Mouse (Mus musculus) forebrain, embryonic 12.5 days (tissue): Measurements from ENCODE around the gene Ak2. TPM values are rescaled to one million over a fixed set of nuclear protein-coding genes. Genes with fewer than 3 reads are reported as not detected.

Experiments
- ATAC-seq: fragments of 200-750 bp; cut with Nextera tagmentation; 2 replicates; pipeline ENCODE4 v1.8.0; 2017; ENCODE audit warnings: moderate TSS enrichment; ENCODE audit not compliant: low FRiP score
- H3K27ac ChIP-seq: fragments of 300-500 bp; sonication (generic); 2 replicates; pipeline ENCODE4 v1.5.1; 2016; ENCODE audit warnings: mild to moderate bottlenecking
- H3K27me3 ChIP-seq: fragments of 300-500 bp; sonication (generic); 2 replicates; pipeline ENCODE4 v1.6.1; 2016; ENCODE audit warnings: mild to moderate bottlenecking
- H3K36me3 ChIP-seq: fragments of 300-500 bp; sonication (generic); replicated peaks from 2 replicates; pipeline ENCODE4 v1.6.1; 2016; ENCODE audit warnings: mild to moderate bottlenecking
- H3K4me1 ChIP-seq: fragments of 300-500 bp; sonication (generic); 2 replicates; pipeline ENCODE4 v1.6.1; 2016
- H3K4me2 ChIP-seq: fragments of 300-500 bp; sonication (generic); 2 replicates; pipeline ENCODE4 v1.6.1; 2016; ENCODE audit warnings: mild to moderate bottlenecking, moderate library complexity
- H3K4me3 ChIP-seq: fragments of 300-500 bp; sonication (generic); replicated peaks from 2 replicates; pipeline ENCODE4 v1.5.1; 2016; ENCODE audit warnings: mild to moderate bottlenecking
- H3K9ac ChIP-seq: fragments of 300-500 bp; sonication (generic); 2 replicates; pipeline ENCODE4 v1.6.1; 2016; ENCODE audit warnings: mild to moderate bottlenecking
- H3K9me3 ChIP-seq: fragments of 300-500 bp; sonication (generic); 2 replicates; pipeline ENCODE4 v1.6.1; 2016
- WGBS: fragments of 180-500 bp; shearing (Covaris S2); methylation state at CpG from one replicate; pipeline ENCODE4 v1.1.7; 2016; 5-methylcytosine and 5-hydroxymethylcytosine counted together
- polyA plus RNA-seq: library from polyadenylated mRNA; unstranded; fragments of >200 nt; fragmentation: Nextera tagmentation; extraction: Ambion mirVana; gene quantifications from 2 replicates; pipeline ENCODE4 v1.2.1, GENCODE M21; 2016

The Ak2 gene
- polyA plus RNA-seq, 1 experiment from 2014 or later = 162 TPM

DNA sequence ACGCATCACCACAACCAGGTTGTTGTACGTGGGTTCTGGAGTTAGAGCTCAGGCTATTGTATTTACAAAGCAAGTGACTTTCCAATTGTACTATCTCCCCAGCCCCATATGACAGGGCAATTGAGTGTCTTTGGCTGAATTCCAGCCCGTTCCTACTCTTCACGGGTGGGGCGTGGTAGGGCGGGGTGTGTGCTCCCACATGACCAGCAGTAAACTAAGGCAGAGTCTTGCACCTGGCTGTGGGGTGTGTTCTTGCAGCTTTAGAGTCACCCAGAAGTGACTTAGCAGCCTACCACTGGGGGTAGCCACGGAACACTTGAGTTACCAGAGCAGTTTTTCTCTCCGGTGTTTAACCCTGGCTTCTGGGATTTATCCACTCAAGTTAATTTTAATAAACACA lies 5.5 kb downstream of the Ak2 start:
- no peaks in the 10 kb centered on the region for H3K9me3 ChIP-seq
- no peaks in the 10 kb centered on the region for H3K27me3 ChIP-seq
- ATAC-seq = no peak
- H3K4me1 ChIP-seq = peaks cover 17% of the 10 kb centered on the region
- H3K9ac ChIP-seq = no peak overlapping the region
- H3K4me2 ChIP-seq = no peak overlapping the region
- H3K4me3 ChIP-seq = no peak overlapping the region
- 81% methylated on average over 8 of the region's 8 CpGs for WGBS
- H3K27ac ChIP-seq = no peak overlapping the region
- peaks cover 37% of the 10 kb centered on the region for H3K36me3 ChIP-seq

DNA sequence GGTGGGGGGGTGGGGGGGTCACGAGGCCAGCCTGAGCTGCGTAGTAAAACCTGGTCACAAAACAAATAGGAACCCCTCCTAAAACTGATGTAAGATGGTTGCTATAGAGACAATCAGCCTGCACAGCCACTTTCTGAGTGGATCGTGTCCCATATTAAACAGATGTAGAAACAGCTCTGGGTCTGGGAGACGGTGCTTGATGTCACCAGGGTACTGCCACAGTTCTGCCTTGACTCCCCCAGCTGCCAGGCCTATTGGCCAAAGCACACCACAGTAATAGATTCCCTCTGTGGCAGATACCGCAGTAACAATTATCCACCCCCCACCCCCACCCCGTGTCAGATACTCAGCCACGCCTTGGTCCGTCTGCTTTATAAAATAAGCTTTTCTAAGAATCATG lies 6.6 kb downstream of the Ak2 start:
- Histone ChIP-seq H3K4me3 (no peak overlapping the region), H3K9me3 (no peaks in the 10 kb centered on the region), H3K27ac (no peak overlapping the region), H3K9ac (no peak overlapping the region), H3K27me3 (no peaks in the 10 kb centered on the region), H3K4me1 (peaks cover 17% of the 10 kb centered on the region), H3K4me2 (no peak overlapping the region), H3K36me3 (peaks cover 49% of the 10 kb centered on the region)
- WGBS = 91% methylated on average over 8 of the region's 8 CpGs
- ATAC-seq = no peak

DNA sequence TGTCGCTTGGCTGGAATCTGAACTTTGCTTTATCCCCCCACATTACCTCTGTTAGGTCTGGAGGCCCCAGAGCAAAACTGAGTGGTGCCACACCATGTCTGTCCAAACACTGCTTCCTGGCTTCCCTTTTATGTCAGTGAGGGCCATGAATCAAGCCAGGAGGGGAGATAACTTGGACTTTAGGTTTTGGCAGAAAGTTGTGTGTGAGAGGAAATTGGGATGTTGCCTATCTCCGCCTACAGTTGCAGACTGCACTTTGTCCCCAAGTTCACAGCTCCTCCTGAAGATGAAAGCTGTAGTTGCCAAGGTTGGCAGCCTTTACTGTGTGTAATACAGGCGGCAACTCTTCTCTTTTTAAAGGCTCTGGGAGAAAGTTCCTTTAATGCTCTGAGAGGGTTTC lies 9.0 kb downstream of the Ak2 start:
- no peaks in the 10 kb centered on the region for H3K27me3 ChIP-seq
- H3K4me2 ChIP-seq = no peak overlapping the region
- no peak overlapping the region for H3K4me3 ChIP-seq
- H3K36me3 ChIP-seq = peaks cover 68% of the 10 kb centered on the region
- 96% methylated on average over 3 of the region's 3 CpGs for WGBS
- no peaks in the 10 kb centered on the region for H3K9me3 ChIP-seq
- no peak overlapping the region for H3K27ac ChIP-seq
- no peaks in the 10 kb centered on the region for H3K4me1 ChIP-seq
- no peak for ATAC-seq
- H3K9ac ChIP-seq = no peak overlapping the region

DNA sequence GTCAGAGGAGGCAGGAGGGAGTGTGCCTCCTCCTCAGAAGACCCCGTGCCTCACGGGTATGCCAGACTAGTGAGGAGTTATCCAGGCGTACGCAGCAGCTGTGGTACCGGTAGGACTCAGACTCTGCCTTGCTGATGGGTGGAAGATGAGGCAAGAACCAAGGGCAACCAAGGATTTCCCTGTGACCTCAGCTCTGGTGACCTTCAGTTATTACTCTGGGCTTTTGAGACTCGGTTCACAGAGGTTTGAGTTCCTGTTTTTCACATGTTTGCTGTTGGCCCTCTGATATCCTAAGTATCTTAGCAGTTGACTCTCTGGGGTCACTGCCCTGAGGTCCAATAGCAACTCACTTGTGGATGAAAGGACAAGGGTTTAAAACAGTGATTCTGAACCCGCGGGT lies 12.0 kb downstream of the Ak2 start:
- H3K36me3 ChIP-seq = peaks cover 92% of the 10 kb centered on the region
- no peak for ATAC-seq
- no peak overlapping the region for H3K4me2 ChIP-seq
- WGBS = 88% methylated on average over 8 of the region's 8 CpGs
- no peaks in the 10 kb centered on the region for H3K9me3 ChIP-seq
- H3K4me1 ChIP-seq = no peaks in the 10 kb centered on the region
- H3K9ac ChIP-seq = no peak overlapping the region
- no peak overlapping the region for H3K4me3 ChIP-seq
- H3K27me3 ChIP-seq = no peaks in the 10 kb centered on the region
- H3K27ac ChIP-seq = no peak overlapping the region

DNA sequence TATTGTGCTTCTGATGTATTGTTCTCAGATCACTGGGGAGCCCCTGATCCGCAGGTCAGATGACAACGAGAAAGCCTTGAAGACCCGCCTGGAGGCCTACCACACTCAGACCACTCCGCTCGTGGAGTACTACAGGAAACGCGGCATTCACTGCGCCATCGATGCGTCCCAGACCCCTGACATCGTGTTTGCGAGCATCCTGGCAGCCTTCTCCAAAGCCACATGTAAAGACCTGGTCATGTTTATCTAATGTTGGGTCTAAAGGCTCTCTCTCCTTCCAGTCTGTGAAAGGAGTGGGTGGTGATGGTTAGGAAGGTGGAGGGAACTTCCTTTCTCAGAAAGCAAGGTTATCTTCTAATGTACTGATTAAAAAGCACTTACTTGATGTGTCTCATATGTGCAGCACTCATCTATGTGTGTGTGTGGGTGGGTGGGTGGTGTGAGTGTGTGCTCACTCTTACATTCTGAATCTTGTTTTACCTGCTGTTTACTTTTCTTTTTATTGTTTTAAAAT lies 16.3 kb downstream of the Ak2 start:
- Histone ChIP-seq H3K4me1 (peaks cover 5% of the 10 kb centered on the region; the same call in 1 of the 2 replicates), H3K4me3 (no peak overlapping the region), H3K27me3 (no peaks in the 10 kb centered on the region), H3K36me3 (peaks cover 70% of the 10 kb centered on the region), H3K27ac (no peak overlapping the region), H3K4me2 (no peak overlapping the region), H3K9me3 (no peaks in the 10 kb centered on the region), H3K9ac (no peak overlapping the region)
- 79% methylated on average over 12 of the region's 12 CpGs for WGBS
- no peak for ATAC-seq

DNA sequence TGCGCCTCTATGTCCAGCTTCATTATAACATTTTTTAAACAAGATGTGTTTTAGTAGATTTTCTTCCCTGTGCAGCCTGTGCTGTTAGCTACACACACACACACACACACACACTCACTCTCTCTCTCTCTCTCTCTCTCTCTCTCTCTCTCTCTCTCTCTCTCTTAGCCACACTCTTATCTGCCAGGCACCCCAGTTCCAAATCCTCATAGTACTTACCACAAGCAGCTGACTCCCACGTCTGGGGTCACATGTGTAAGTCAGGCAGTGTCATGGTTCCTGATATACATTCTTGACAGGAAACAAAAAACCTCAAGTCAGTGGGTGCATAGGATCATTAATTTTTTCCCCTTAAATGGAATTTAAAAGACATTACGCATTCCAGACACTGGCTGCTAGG lies 16.9 kb downstream of the Ak2 start:
- H3K9me3 ChIP-seq = no peaks in the 10 kb centered on the region
- no peak overlapping the region for H3K9ac ChIP-seq
- H3K4me2 ChIP-seq = no peak overlapping the region
- peaks cover 64% of the 10 kb centered on the region for H3K36me3 ChIP-seq
- ATAC-seq = no peak
- no peak overlapping the region for H3K4me3 ChIP-seq
- H3K27ac ChIP-seq = no peak overlapping the region
- peaks cover 5% of the 10 kb centered on the region; the same call in 1 of the 2 replicates for H3K4me1 ChIP-seq
- no peaks in the 10 kb centered on the region for H3K27me3 ChIP-seq
- 91% methylated on average over 3 of the region's 3 CpGs for WGBS

DNA sequence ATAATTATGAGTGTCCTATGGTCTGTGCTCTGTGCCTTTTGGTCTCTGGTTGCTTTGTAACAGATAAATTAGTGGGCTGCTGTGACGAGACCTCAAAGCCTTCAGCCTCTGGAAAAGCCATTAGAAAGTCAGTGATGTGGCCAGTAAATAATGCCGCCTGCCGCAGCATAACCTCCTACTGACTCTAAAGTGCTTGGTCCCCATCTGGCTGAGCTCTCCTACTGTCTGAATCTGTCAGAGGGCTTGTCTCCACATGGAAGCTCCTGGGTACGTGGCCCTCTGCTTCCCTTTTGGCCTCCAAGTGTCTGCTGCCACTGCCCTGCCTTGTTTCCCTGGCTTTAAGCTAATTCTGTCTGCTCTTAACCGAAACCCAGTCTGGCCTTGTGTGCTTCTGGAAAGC lies 17.8 kb downstream of the Ak2 start:
- Histone ChIP-seq H3K4me2 (no peak overlapping the region), H3K9me3 (no peaks in the 10 kb centered on the region), H3K9ac (no peak overlapping the region), H3K4me3 (no peak overlapping the region), H3K36me3 (peaks cover 59% of the 10 kb centered on the region), H3K27me3 (0 out of 2 replicates have a peak, but pooled peaks cover 3% of the 10 kb centered on the region), H3K27ac (no peak overlapping the region), H3K4me1 (peaks cover 5% of the 10 kb centered on the region; the same call in 1 of the 2 replicates)
- 86% methylated on average over 5 of the region's 5 CpGs for WGBS
- ATAC-seq = no peak

DNA sequence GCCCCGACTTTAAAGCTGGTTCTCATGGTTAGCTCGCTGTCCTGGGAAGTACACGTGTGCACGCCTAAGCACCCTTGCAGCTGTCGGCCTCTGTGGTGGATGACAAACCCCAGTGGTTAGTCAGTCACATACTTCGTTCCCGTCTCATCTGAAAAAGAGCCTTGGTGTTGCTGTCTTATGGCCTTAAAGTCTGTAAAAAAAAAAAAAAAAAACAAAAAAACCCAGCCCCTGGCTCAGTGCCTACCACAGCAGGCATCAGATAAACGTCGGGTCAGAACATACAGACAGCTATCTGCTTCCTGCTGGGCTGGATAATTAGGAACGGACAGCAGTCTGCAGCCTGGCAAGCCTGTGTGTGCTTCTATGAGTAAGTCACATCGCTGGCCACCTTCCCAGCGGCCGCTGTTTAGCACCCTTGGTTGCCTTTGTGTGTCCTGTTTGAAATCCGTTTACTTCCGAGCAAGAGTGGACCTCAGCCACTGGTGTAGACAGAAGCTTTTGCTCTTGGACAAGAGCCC lies 19.9 kb downstream of the Ak2 start:
- Histone ChIP-seq H3K27me3 (0 out of 2 replicates have a peak, but pooled peaks cover 3% of the 10 kb centered on the region), H3K4me3 (no peak overlapping the region), H3K9ac (no peak overlapping the region), H3K4me1 (peaks cover 5% of the 10 kb centered on the region; the same call in 1 of the 2 replicates), H3K9me3 (no peaks in the 10 kb centered on the region), H3K4me2 (no peak overlapping the region), H3K27ac (no peak overlapping the region), H3K36me3 (peaks cover 40% of the 10 kb centered on the region)
- no peak for ATAC-seq
- 39% methylated on average over 15 of the region's 15 CpGs for WGBS

DNA sequence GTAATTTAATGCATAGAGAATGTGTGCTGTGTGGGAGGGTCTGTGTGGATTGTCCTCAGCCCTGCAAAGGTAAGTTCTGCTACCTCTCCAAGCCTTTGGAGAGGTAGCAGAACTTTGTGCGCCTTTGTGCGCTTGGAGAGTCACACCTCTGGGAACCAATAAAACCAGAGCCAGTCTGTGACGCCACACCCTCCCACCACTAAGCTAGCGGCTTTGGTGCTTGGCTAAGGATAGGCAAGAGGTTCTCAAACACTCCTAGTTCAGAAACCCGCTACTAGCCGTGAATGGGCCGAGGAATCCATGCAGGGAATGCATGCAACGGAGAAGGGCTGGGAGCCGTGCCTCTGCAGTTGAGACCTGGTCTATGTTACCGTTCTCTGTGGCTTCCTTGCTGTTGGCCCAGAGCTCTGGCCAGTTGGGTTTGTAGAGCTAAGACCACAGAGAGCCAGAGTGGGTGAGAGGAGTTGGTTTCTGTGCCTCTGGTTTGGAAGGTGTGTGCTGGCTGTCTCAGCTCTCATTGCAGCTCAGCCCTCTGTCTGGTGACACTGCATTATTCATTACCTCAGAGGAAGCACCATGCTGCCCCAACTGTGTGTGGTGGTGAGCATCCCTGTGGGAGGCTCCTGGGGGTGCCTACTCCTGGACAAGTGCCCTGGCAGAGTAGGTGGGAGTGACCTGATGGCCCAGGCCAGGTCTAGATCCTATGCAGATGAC lies 21.6 kb downstream of the Ak2 start:
- Histone ChIP-seq H3K4me3 (no peak overlapping the region), H3K9ac (no peak overlapping the region), H3K9me3 (no peaks in the 10 kb centered on the region), H3K4me2 (no peak overlapping the region), H3K4me1 (peaks cover 5% of the 10 kb centered on the region; the same call in 1 of the 2 replicates), H3K36me3 (peaks cover 24% of the 10 kb centered on the region), H3K27me3 (0 out of 2 replicates have a peak, but pooled peaks cover 3% of the 10 kb centered on the region), H3K27ac (no peak overlapping the region)
- no peak for ATAC-seq
- WGBS = 71% methylated on average over 10 of the region's 10 CpGs

DNA sequence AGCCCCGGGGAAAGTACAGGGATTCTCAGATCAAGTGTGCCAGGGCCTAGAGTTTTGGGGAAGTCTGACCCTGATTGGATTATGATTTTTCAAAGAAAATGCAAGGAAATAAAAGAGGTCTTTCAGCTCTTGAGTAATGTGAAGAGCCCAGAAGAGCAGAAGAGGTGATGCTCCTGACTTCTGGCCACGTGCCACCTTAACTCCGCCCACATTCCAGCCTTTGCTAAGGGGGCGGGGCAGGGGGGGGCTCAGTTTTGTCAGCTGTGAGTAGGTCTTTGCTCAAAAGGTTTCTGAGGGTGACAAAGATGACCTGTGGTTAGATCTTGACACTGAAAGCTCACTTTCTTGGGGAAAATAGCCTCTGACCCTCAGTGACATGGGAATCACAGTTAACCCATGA lies 24.6 kb downstream of the Ak2 start:
- Histone ChIP-seq H3K4me1 (peaks cover 9% of the 10 kb centered on the region; the same call in 1 of the 2 replicates), H3K36me3 (no peaks in the 10 kb centered on the region), H3K27me3 (0 out of 2 replicates have a peak, but pooled peaks cover 3% of the 10 kb centered on the region), H3K9me3 (no peaks in the 10 kb centered on the region), H3K27ac (no peak overlapping the region), H3K4me3 (no peak overlapping the region), H3K4me2 (no peak overlapping the region), H3K9ac (no peak overlapping the region)
- WGBS = 35% methylated on average over 4 of the region's 4 CpGs
- no peak for ATAC-seq

DNA sequence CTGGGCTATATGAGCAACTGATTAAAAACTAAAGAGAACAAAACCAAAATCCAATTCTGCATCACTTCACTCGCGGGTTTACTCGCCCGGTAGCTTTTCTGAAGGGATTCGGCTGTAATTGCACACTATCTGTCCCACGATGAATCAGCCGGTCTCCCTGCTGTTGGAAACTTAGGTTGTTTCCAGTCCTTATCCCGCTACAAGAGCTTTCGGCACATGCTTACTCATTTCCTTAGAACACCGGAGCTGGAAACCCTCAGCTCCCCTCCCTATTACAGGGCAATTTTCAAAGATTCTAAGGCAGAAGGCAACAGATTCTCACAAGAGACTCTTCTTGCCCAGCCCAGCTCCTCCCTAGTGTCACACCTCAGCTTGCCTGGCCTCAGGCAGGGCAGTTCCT lies 25.4 kb downstream of the Ak2 start:
- Histone ChIP-seq H3K36me3 (no peaks in the 10 kb centered on the region), H3K4me1 (peaks cover 5% of the 10 kb centered on the region; the same call in 1 of the 2 replicates), H3K4me3 (no peak overlapping the region), H3K9ac (no peak overlapping the region), H3K4me2 (no peak overlapping the region), H3K9me3 (no peaks in the 10 kb centered on the region), H3K27me3 (0 out of 2 replicates have a peak, but pooled peaks cover 3% of the 10 kb centered on the region), H3K27ac (no peak overlapping the region)
- WGBS = 89% methylated on average over 10 of the region's 10 CpGs
- no peak for ATAC-seq

DNA sequence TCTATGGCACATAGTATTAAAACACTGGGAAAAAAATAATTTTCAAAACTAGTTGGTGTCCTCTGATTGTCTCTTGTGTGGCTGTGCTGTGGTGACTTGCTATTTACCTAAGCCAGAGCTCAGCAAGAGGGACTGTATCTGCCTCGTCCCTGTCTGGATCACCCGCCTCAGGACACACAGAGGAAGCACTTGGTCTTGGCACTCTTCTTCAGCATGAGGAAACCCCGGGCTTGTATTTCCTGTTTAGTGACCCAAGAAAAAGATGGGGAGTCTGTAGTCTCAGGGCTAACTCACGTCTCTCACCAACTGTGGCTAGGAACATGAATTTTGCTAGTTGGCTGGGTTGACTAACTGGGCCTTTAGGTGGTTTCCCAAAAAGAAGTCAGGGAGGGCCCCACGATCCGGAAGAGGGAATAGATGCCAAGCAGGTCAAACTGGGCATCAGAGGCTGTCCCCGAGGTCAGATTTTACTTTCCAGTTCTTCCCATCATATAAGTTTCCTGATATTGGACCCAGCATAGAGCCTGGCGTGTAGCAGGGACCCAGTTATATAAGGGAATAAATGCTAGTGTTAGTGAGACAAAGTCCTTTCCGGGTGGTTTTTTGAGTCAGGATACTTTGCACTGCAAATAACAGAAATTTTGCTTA lies 27.2 kb downstream of the Ak2 start:
- H3K9me3 ChIP-seq = no peaks in the 10 kb centered on the region
- no peak overlapping the region for H3K4me2 ChIP-seq
- no peak overlapping the region for H3K9ac ChIP-seq
- no peak for ATAC-seq
- no peak overlapping the region for H3K4me3 ChIP-seq
- H3K36me3 ChIP-seq = no peaks in the 10 kb centered on the region
- WGBS = 88% methylated on average over 9 of the region's 9 CpGs
- H3K27me3 ChIP-seq = 0 out of 2 replicates have a peak, but pooled peaks cover 3% of the 10 kb centered on the region
- 0 out of 2 replicates have a peak, but pooled peaks cover 4% of the 10 kb centered on the region for H3K4me1 ChIP-seq
- no peak overlapping the region for H3K27ac ChIP-seq
